Mouse (Mus musculus) neural tube, embryonic 11.5 days (tissue): Measurements from ENCODE around the gene Trim67. TPM values are rescaled to one million over a fixed set of nuclear protein-coding genes. Genes with fewer than 3 reads are reported as not detected.

ENCODE experiments used
- ATAC-seq: fragments of 200-750 bp; cut with Nextera tagmentation; 2 replicates; pipeline ENCODE4 v1.8.0; 2017; ENCODE audit warnings: moderate number of reproducible peaks, mild to moderate bottlenecking, moderate TSS enrichment, moderate library complexity; ENCODE audit not compliant: insufficient read depth, low FRiP score, low TSS enrichment
- DNase-seq: peaks from one replicate; pipeline ENCODE4 v3.0.0-alpha.2; 2015; ENCODE audit warnings: low spot score
- H3K27ac ChIP-seq: fragments of 300-500 bp; sonication (generic); 2 replicates; pipeline ENCODE4 v1.5.1; 2014; ENCODE audit warnings: low read depth, mild to moderate bottlenecking, low read length
- H3K27me3 ChIP-seq: fragments of 300-500 bp; sonication (generic); 2 replicates; pipeline ENCODE4 v1.6.1; 2014; ENCODE audit warnings: mild to moderate bottlenecking, low read length, mixed read lengths; ENCODE audit not compliant: control insufficient read depth, insufficient read depth
- H3K36me3 ChIP-seq: fragments of 300-500 bp; sonication (generic); 2 replicates; pipeline ENCODE4 v1.6.1; 2014; ENCODE audit warnings: mild to moderate bottlenecking, low read length, moderate library complexity, mixed read lengths; ENCODE audit not compliant: control insufficient read depth, insufficient read depth
- H3K4me1 ChIP-seq: fragments of 300-500 bp; sonication (generic); 2 replicates; pipeline ENCODE4 v1.6.1; 2014; ENCODE audit warnings: low read length, mixed read lengths; ENCODE audit not compliant: control insufficient read depth, insufficient read depth
- H3K4me2 ChIP-seq: fragments of 300-500 bp; sonication (generic); 2 replicates; pipeline ENCODE4 v1.6.1; 2014; ENCODE audit warnings: low read depth, mild to moderate bottlenecking, moderate library complexity
- H3K4me3 ChIP-seq: fragments of 300-500 bp; sonication (generic); 2 replicates; pipeline ENCODE4 v1.5.1; 2014; ENCODE audit warnings: low read depth, low read length
- H3K9ac ChIP-seq: fragments of 300-500 bp; sonication (generic); 2 replicates; pipeline ENCODE4 v1.6.1; 2014; ENCODE audit warnings: mild to moderate bottlenecking, low read length
- H3K9me3 ChIP-seq: fragments of 300-500 bp; sonication (generic); 2 replicates; pipeline ENCODE4 v1.6.1; 2016; ENCODE audit warnings: low read length; ENCODE audit not compliant: control insufficient read depth
- WGBS: fragments of 180-500 bp; shearing (Covaris S2); extraction: QIAGEN DNeasy Blood & Tissue Kit; methylation state at CpG from one replicate; pipeline ENCODE4 v1.1.7; 2014; 5-methylcytosine and 5-hydroxymethylcytosine counted together
- polyA plus RNA-seq: library from polyadenylated mRNA; unstranded; fragments of >200 nt; fragmentation: Nextera tagmentation; extraction: Ambion mirVana; gene quantifications from 2 replicates; pipeline ENCODE4 v1.2.1, GENCODE M21; 2014

Trim67 gene
- polyA plus RNA-seq, 1 experiment from 2014 or later: 7.5 TPM

DNA sequence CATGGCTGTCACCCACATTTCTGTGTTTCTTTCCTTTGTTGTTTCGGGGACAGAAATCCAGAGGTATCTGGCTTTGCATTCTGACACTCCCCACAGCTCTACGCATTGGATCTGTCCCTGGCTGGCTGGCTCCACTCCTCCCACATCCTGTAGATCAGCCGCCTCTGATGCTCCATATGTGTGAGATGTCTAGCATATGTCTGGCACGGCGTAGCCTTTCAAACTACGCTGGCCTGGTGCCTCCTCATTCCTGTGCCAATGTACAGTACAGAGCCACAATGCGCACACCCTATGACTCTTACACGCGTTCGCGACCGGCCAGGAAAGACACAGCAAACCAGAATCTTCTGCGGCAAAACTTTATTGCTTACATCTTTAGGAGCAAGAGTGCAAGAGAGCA, 8.3 kb upstream of the Trim67 start:
- DNase-seq (no peak), ATAC-seq (no peak)
- no peaks in the 10 kb centered on the region for H3K36me3 ChIP-seq
- no peak overlapping the region for H3K27ac ChIP-seq
- no peak overlapping the region for H3K4me3 ChIP-seq
- H3K4me2 ChIP-seq: no peak overlapping the region
- H3K9ac ChIP-seq: no peak overlapping the region
- 94% methylated on average over 13 of the region's 13 CpGs for WGBS
- no peaks in the 10 kb centered on the region for H3K27me3 ChIP-seq
- no peaks in the 10 kb centered on the region for H3K9me3 ChIP-seq
- H3K4me1 ChIP-seq: peaks cover 9% of the 10 kb centered on the region; the same call in 1 of the 2 replicates

DNA sequence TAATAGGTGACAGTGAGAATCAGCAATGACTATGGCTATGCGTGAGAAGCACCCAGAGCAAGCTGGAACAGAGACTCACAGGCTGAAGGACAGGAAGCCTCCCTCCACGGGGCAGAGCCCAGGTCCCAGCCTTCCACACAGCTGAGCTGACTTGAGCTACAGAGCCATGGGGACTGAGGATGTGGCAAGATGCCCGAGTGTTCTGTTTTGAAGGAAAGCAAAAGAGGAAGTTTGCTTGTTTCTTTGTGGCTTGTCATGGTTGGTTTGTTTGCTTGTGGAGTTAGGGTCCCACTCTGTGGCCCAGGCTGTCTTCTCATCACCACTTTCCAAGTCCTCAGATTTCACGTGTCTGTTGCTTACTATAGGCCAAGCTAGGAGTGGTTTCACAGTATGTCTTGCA, 2.2 kb upstream of the Trim67 start:
- no peaks in the 10 kb centered on the region for H3K9me3 ChIP-seq
- H3K36me3 ChIP-seq: no peaks in the 10 kb centered on the region
- 78% methylated on average over 4 of the region's 4 CpGs for WGBS
- H3K27ac ChIP-seq: no peak overlapping the region
- DNase-seq (no peak), ATAC-seq (no peak)
- H3K4me1 ChIP-seq: peaks cover 15% of the 10 kb centered on the region
- H3K9ac ChIP-seq: no peak overlapping the region
- no peak overlapping the region for H3K4me2 ChIP-seq
- no peak overlapping the region for H3K4me3 ChIP-seq
- H3K27me3 ChIP-seq: peaks cover 24% of the 10 kb centered on the region

DNA sequence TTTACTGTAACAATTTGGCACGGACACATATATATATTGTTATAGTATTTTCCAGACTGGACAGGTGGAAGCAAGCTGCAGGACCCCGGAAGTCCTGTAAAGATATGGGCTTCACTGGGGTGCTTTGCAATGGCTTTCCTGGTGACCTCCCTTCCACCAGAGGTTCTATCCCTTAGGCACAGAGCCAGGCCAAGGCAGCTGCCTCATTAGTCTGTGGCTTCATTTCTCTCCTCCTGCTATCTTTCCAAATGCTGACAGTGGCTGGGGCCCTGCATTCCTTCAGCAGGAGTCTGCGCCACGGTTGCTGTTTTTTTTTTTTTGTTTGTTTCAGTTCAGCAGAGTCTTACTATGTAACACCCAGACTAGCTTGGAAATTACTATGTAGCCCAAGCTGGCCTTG, 1.1 kb upstream of the Trim67 start:
- no peak for DNase-seq
- WGBS: 38% methylated on average over 4 of the region's 4 CpGs
- peaks cover 15% of the 10 kb centered on the region for H3K4me1 ChIP-seq
- H3K9ac ChIP-seq: peak overlapping the region; percentile 63
- peak overlapping the region; percentile 65; the same call in 1 of the 2 replicates for H3K4me3 ChIP-seq
- no peak for ATAC-seq
- H3K27ac ChIP-seq: peak overlapping the region; percentile 89
- peaks cover 28% of the 10 kb centered on the region for H3K27me3 ChIP-seq
- no peaks in the 10 kb centered on the region for H3K36me3 ChIP-seq
- H3K9me3 ChIP-seq: no peaks in the 10 kb centered on the region
- peak overlapping the region; percentile 94 for H3K4me2 ChIP-seq

DNA sequence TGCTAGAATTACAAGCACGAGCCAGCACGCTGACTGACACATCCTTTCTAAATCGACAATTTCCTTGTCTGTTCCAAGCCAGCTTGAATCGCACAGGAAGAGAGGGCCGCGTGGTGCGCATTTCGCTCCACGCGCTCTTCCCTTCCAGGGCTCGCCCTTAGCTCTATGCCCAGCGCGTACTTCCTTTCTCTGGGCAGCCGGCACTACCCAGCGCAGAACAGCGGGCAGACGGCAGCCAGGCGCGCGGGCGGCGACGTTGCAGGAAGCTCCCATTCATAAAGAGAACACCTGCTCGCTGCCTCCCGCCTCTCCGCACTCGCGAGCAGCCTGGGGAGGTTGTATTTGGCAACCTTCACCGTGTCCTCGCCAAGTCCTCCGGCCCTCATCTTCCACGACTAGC, 706 bp upstream of the Trim67 start:
- 2% methylated on average over 32 of the region's 32 CpGs for WGBS
- H3K9me3 ChIP-seq: no peaks in the 10 kb centered on the region
- no peaks in the 10 kb centered on the region for H3K36me3 ChIP-seq
- peaks cover 28% of the 10 kb centered on the region for H3K27me3 ChIP-seq
- peak; percentile 60 for DNase-seq
- H3K4me3 ChIP-seq: peak overlapping the region; percentile 65
- H3K4me2 ChIP-seq: peak overlapping the region; percentile 94
- peaks cover 15% of the 10 kb centered on the region for H3K4me1 ChIP-seq
- H3K9ac ChIP-seq: peak overlapping the region; percentile 63
- ATAC-seq: peak; percentile 26; the same call in 1 of the 2 replicates
- H3K27ac ChIP-seq: peak overlapping the region; percentile 89

DNA sequence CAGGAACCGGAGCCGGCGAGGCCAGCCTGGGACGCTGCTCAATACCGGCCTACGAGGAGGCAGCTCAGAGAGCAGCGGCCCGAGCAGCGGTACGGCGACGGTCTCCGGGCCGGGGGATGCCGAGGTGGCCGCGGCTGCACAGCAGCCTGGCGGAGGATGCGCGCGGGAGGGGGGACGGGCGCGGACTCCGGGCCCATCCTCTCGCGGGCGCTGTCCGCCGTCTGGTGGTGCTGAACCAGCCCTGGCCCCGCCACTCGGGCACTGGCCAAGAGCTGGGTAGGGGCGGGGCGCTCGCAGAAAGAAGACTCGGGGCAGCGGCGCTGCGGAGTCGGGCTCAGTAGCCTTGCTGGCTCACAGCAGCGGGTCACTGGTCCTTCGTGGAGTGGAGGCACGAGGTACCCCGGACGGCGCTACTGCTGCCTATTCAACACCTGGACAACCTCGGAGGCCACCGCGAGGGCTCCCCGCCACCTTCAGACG, 320 bp downstream of the Trim67 start:
- Histone ChIP-seq H3K4me2 (peak overlapping the region; percentile 94), H3K27me3 (peaks cover 28% of the 10 kb centered on the region), H3K27ac (peak overlapping the region; percentile 89), H3K9me3 (no peaks in the 10 kb centered on the region), H3K9ac (peak overlapping the region; percentile 63), H3K4me3 (peak overlapping the region; percentile 65), H3K4me1 (peaks cover 15% of the 10 kb centered on the region), H3K36me3 (no peaks in the 10 kb centered on the region)
- ATAC-seq (peak; percentile 71), DNase-seq (peak; percentile 93)
- 0% methylated on average over 36 of the region's 51 CpGs for WGBS

DNA sequence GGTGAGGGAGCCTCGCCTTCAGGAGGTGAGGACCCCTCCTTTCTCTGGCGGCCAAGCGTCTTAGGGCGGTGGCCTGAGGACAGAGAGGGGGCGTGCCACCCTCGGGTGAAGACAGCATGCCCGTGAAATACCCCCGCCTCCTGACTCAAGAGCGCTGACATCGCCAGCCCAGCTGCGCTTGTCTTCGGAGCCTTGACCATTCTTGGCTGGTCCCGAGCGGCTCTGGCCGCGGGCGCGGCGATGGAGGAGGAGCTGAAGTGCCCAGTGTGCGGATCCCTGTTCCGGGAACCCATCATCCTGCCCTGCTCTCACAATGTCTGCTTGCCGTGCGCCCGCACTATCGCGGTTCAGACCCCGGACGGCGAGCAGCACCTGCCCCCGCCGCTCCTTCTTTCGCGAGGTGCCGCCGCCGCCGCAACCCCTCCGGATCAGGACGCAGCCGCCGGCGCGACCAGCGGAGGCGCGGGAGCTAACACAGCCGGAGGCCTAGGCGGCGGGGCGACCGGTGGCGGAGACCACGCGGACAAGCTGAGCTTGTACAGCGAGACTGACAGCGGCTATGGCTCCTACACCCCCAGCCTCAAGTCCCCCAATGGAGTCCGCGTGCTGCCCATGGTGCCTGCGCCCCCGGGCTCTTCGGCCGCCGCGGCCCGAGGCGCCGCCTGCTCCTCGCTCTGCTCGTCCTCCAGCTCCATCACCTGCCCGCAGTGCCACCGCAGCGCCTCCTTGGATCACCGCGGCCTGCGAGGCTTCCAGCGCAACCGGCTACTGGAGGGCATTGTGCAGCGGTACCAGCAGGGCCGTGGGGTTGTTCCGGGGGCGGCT, 981 bp downstream of the Trim67 start:
- ATAC-seq (peak; percentile 14), DNase-seq (peak; percentile 53)
- Histone ChIP-seq H3K4me1 (peaks cover 15% of the 10 kb centered on the region), H3K4me2 (peak overlapping the region; percentile 94), H3K9ac (peak overlapping the region; percentile 63), H3K27ac (peak overlapping the region; percentile 89), H3K4me3 (peak overlapping the region; percentile 65), H3K27me3 (peaks cover 28% of the 10 kb centered on the region), H3K9me3 (no peaks in the 10 kb centered on the region), H3K36me3 (no peaks in the 10 kb centered on the region)
- under 1% methylated on average over 69 of the region's 81 CpGs for WGBS

DNA sequence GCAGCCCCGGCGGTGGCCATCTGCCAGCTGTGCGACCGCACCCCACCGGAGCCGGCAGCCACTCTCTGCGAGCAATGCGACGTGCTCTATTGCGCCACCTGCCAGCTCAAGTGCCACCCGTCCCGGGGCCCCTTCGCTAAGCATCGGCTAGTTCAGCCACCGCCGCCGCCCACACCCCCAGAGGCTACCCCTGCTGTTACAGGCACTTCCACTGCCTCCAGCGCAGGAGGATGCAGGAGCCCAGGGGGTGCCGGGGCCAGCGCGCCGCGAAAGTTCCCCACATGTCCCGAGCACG, 1.5 kb downstream of the Trim67 start:
- Histone ChIP-seq H3K4me1 (peaks cover 15% of the 10 kb centered on the region), H3K27ac (no peak overlapping the region), H3K27me3 (peaks cover 28% of the 10 kb centered on the region), H3K4me2 (peak overlapping the region; percentile 94), H3K36me3 (no peaks in the 10 kb centered on the region), H3K9ac (peak overlapping the region; percentile 63), H3K9me3 (no peaks in the 10 kb centered on the region), H3K4me3 (peak overlapping the region; percentile 65)
- 0% methylated on average over 25 of the region's 25 CpGs for WGBS
- DNase-seq (peak; percentile 76), ATAC-seq (peak; percentile 21; the same call in 1 of the 2 replicates)

DNA sequence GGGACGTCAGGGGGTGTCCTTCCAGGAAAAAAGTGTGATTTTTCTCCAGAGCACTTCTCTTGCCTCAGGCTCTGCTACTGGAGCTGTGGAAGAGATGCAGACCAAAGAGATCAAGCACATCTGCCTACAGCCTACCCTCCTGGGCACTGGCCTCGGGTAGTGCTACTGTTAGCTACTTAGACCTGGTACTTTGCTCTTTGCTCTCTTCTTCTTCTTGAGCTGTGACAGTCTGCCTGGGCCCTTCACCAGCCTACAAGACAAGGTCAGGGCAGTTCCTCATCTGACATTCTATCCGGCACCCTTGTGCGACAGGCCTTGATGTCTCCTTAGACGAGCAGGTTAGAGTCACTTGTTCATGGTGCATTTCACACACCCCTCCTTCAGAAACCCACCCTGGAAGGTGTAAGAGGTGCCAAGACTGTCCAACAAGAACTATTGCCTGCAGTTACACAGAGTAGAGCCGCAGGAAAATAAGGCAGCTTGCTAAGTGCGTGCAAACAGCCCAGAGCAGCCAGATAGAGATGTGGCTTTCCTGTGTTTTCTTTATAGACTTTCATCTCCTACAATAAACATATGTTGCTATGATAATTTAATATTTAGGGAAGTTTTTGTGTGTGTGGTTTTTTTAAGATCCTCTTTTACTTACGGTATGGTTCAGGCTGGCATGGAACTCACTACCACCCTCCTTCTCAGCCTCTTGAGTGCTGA, 3.0 kb downstream of the Trim67 start:
- 73% methylated on average over 8 of the region's 8 CpGs for WGBS

More for the DNA sequence above, 3.0 kb downstream of the Trim67 start:
- DNase-seq (no peak), ATAC-seq (no peak)
- H3K4me1 ChIP-seq: peaks cover 15% of the 10 kb centered on the region
- H3K27ac ChIP-seq: no peak overlapping the region
- peaks cover 28% of the 10 kb centered on the region for H3K27me3 ChIP-seq
- peak overlapping the region; percentile 94 for H3K4me2 ChIP-seq
- no peaks in the 10 kb centered on the region for H3K9me3 ChIP-seq
- H3K36me3 ChIP-seq: no peaks in the 10 kb centered on the region
- H3K9ac ChIP-seq: no peak overlapping the region
- peak overlapping the region; percentile 65 for H3K4me3 ChIP-seq
